In genomic region chr17:25555159-25555558, GRCm38 (mm10) we compare ENCODE assay signal across 14 mouse cellular contexts. TPM values are rescaled to one million over a fixed set of nuclear protein-coding genes. Genes with fewer than 3 reads are reported as not detected.
DNase-seq lines count a peak whose midpoint lies in the region; ATAC-seq and TF ChIP-seq lines count a peak whose summit lies in the region.
"Had no signal": no experiment of that assay in that cellular context is flagged by ENCODE, and none has a peak within 500 bp of the region (broad histone marks: within the 10 kb centered on the region; RNA-seq: fewer than 3 reads in every experiment).

No protein-coding gene starts in this region.

- no peak overlapping the region for H3K9ac ChIP-seq in forebrain, embryonic 11.5 days (ENCODE audit: low read length)
- H3K9ac ChIP-seq in embryonic facial prominence, embryonic 13.5 days, result no peak overlapping the region
- no peak overlapping the region for H3K9ac ChIP-seq in hindbrain, postnatal 0 days (replicated peaks; ENCODE audit: low read length)
- H3K9ac ChIP-seq in liver, embryonic 12.5 days, result no peak overlapping the region
- H3K9ac ChIP-seq in liver, postnatal 0 days (replicated peaks), result no peak overlapping the region

- H3K9me3 ChIP-seq in forebrain, embryonic 10.5 days, result no peaks in the 10 kb centered on the region
- no peaks in the 10 kb centered on the region for H3K9me3 ChIP-seq in forebrain, embryonic 11.5 days (ENCODE audit: control insufficient read depth, low read length)
- H3K9me3 ChIP-seq in embryonic facial prominence, embryonic 13.5 days, result no peaks in the 10 kb centered on the region
- no peaks in the 10 kb centered on the region for H3K9me3 ChIP-seq in hindbrain, postnatal 0 days (ENCODE audit: low read length)
- no peaks in the 10 kb centered on the region for H3K9me3 ChIP-seq in liver, embryonic 12.5 days (replicated peaks)
- no peaks in the 10 kb centered on the region for H3K9me3 ChIP-seq in liver, postnatal 0 days (ENCODE audit: low read length)

- H3K4me1 ChIP-seq in forebrain, embryonic 10.5 days, result peaks cover 38% of the 10 kb centered on the region
- peaks cover 21% of the 10 kb centered on the region for H3K4me1 ChIP-seq in forebrain, embryonic 11.5 days (replicated peaks; ENCODE audit: control insufficient read depth, insufficient read depth, low read length)
- peaks cover 26% of the 10 kb centered on the region for H3K4me1 ChIP-seq in embryonic facial prominence, embryonic 13.5 days
- H3K4me1 ChIP-seq in hindbrain, postnatal 0 days (ENCODE audit: insufficient read depth, low read length), result peaks cover 16% of the 10 kb centered on the region
- H3K4me1 ChIP-seq in liver, embryonic 12.5 days, result 0 out of 2 replicates have a peak, but pooled peaks cover 4% of the 10 kb centered on the region
- no peaks in the 10 kb centered on the region for H3K4me1 ChIP-seq in liver, postnatal 0 days (ENCODE audit: insufficient read depth)

- H3K27me3 ChIP-seq in forebrain, embryonic 10.5 days (ENCODE audit: poor library complexity, severe bottlenecking), result peaks cover 65% of the 10 kb centered on the region
- H3K27me3 ChIP-seq in forebrain, embryonic 11.5 days (ENCODE audit: control insufficient read depth, insufficient read depth, low read length), result no peaks in the 10 kb centered on the region; the same call in 1 of the 2 replicates
- H3K27me3 ChIP-seq in embryonic facial prominence, embryonic 13.5 days, result peaks cover 4% of the 10 kb centered on the region; the same call in 1 of the 2 replicates
- no peaks in the 10 kb centered on the region for H3K27me3 ChIP-seq in hindbrain, postnatal 0 days (ENCODE audit: insufficient read depth, low read length)
- H3K27me3 ChIP-seq in liver, embryonic 12.5 days (replicated peaks), result peaks cover 66% of the 10 kb centered on the region
- peaks cover 23% of the 10 kb centered on the region for H3K27me3 ChIP-seq in liver, postnatal 0 days (ENCODE audit: insufficient read depth, low read length)

- no peak overlapping the region for H3K4me2 ChIP-seq in forebrain, embryonic 11.5 days (ENCODE audit: low read depth, low read length, severe bottlenecking)
- no peak overlapping the region for H3K4me2 ChIP-seq in embryonic facial prominence, embryonic 13.5 days
- H3K4me2 ChIP-seq in hindbrain, postnatal 0 days (ENCODE audit: low read depth, low read length), result no peak overlapping the region
- no peak overlapping the region for H3K4me2 ChIP-seq in liver, embryonic 12.5 days
- H3K4me2 ChIP-seq in liver, postnatal 0 days (ENCODE audit: low read depth, low read length), result no peak overlapping the region

- no peak overlapping the region for H3K4me3 ChIP-seq in forebrain, embryonic 10.5 days
- H3K4me3 ChIP-seq in forebrain, embryonic 11.5 days (ENCODE audit: low read depth, low read length), result no peak overlapping the region
- no peak overlapping the region for H3K4me3 ChIP-seq in embryonic facial prominence, embryonic 13.5 days
- no peak overlapping the region for H3K4me3 ChIP-seq in hindbrain, postnatal 0 days (ENCODE audit: low read length)
- H3K4me3 ChIP-seq in liver, embryonic 12.5 days, result no peak overlapping the region
- no peak overlapping the region for H3K4me3 ChIP-seq in liver, postnatal 0 days (ENCODE audit: low read depth, low read length)
- H3K4me3 ChIP-seq: erythroblast, embryonic 14.5 days had no signal

- peak overlapping the region; percentile 83; the same call in 1 of the 2 replicates for H3K27ac ChIP-seq in forebrain, embryonic 10.5 days
- no peak overlapping the region for H3K27ac ChIP-seq in forebrain, embryonic 11.5 days (ENCODE audit: low read depth, low read length)
- H3K27ac ChIP-seq in embryonic facial prominence, embryonic 13.5 days, result peak overlapping the region; percentile 57; the same call in 1 of the 2 replicates
- peak overlapping the region; percentile 79; the same call in 1 of the 2 replicates for H3K27ac ChIP-seq in hindbrain, postnatal 0 days
- H3K27ac ChIP-seq in liver, embryonic 12.5 days, result no peak overlapping the region
- H3K27ac ChIP-seq in liver, postnatal 0 days (ENCODE audit: low read depth), result no peak overlapping the region

- TF ChIP-seq CTCF in hindbrain, postnatal 0 days (IDR thresholded peaks at IDR 0.05; ENCODE audit: low read depth), result no peak
- no peak for TF ChIP-seq CTCF in liver, postnatal 0 days (IDR thresholded peaks at IDR 0.05; ENCODE audit: low read depth)

- no peak for TF ChIP-seq EP300 in liver, postnatal 0 days (IDR thresholded peaks at IDR 0.05; ENCODE audit: low read depth)

- no peaks in the 10 kb centered on the region for H3K36me3 ChIP-seq in forebrain, embryonic 10.5 days (replicated peaks)
- H3K36me3 ChIP-seq in forebrain, embryonic 11.5 days (ENCODE audit: control insufficient read depth, insufficient read depth, low read length), result no peaks in the 10 kb centered on the region
- no peaks in the 10 kb centered on the region for H3K36me3 ChIP-seq in embryonic facial prominence, embryonic 13.5 days
- H3K36me3 ChIP-seq in hindbrain, postnatal 0 days (ENCODE audit: insufficient read depth, low read length), result no peaks in the 10 kb centered on the region
- H3K36me3 ChIP-seq in liver, embryonic 12.5 days, result no peaks in the 10 kb centered on the region
- no peaks in the 10 kb centered on the region for H3K36me3 ChIP-seq in liver, postnatal 0 days (replicated peaks; ENCODE audit: insufficient read depth, low read length)

- DNase-seq in forebrain, embryonic 10.5 days (ENCODE audit: extremely low spot score, low spot score), result no peak
- no peak for DNase-seq in forebrain, embryonic 11.5 days (ENCODE audit: low spot score)
- peak; percentile 73 for DNase-seq in 3T3-L1 (ENCODE audit: low read depth, low spot score)
- no peak for DNase-seq in hindbrain, postnatal 0 days (ENCODE audit: low spot score)
- DNase-seq in spleen, postnatal 14 days (ENCODE audit: low spot score in 2 of 2), result no peak
- no peak for DNase-seq in liver, postnatal 0 days
- DNase-seq: kidney, adult 2 months; thymus, postnatal 4 days had no signal

- ATAC-seq in forebrain, embryonic 11.5 days (replicated peaks; ENCODE audit: low FRiP score), result no peak
- ATAC-seq in embryonic facial prominence, embryonic 13.5 days (ENCODE audit: insufficient number of reproducible peaks, insufficient read depth, low FRiP score, low TSS enrichment, low read depth), result no peak
- no peak for ATAC-seq in hindbrain, postnatal 0 days
- ATAC-seq in liver, embryonic 12.5 days, result no peak
- no peak for ATAC-seq in liver, postnatal 0 days

- WGBS in forebrain, embryonic 10.5 days, result 49% methylated on average over 3 of the region's 3 CpGs
- 60% methylated on average over 3 of the region's 3 CpGs for WGBS in forebrain, embryonic 11.5 days
- 12% methylated on average over 3 of the region's 3 CpGs for WGBS in embryonic facial prominence, embryonic 13.5 days
- WGBS in hindbrain, postnatal 0 days, result 64% methylated on average over 3 of the region's 3 CpGs
- 14% methylated on average over 3 of the region's 3 CpGs for WGBS in liver, embryonic 12.5 days (ENCODE audit: insufficient replicate concordance)
- WGBS in liver, postnatal 0 days (ENCODE audit: insufficient replicate concordance), result 19% methylated on average over 3 of the region's 3 CpGs

RNA-seq across cellular contexts. Expression of gene Sox8, which starts 15.3 kb away (rescaled TPM):
- polyA plus RNA-seq in forebrain, embryonic 10.5 days (2016; fragmentation: Nextera tagmentation; extraction: Ambion mirVana), result 10.9 and 12.1 TPM in 2 replicates
- 7.3 and 7.5 TPM in 2 replicates for polyA plus RNA-seq in forebrain, embryonic 11.5 days (2014; fragmentation: Nextera tagmentation; extraction: Ambion mirVana)
- 9.1 and 11.1 TPM in 2 replicates for polyA plus RNA-seq in embryonic facial prominence, embryonic 13.5 days (2015; fragmentation: Nextera tagmentation; extraction: Ambion mirVana)
- 52.1 and 54.5 TPM in 2 replicates for total RNA-seq in hindbrain, postnatal 0 days (2014; rRNA removed)
- 28.9 and 31.5 TPM in 2 replicates for polyA plus RNA-seq in hindbrain, postnatal 0 days (2015; fragmentation: Nextera tagmentation; extraction: Ambion mirVana)
- polyA plus RNA-seq in liver, embryonic 12.5 days (2016; fragmentation: Nextera tagmentation; extraction: Ambion mirVana), result 0.52 and 0.65 TPM in 2 replicates
- polyA plus RNA-seq in liver, postnatal 0 days (2015; fragmentation: Nextera tagmentation; extraction: Ambion mirVana), result 0.08 TPM in 1 of 2 replicates, not detected in the other
- polyA plus RNA-seq: erythroblast, embryonic 14.5 days had no signal

RNA-seq across cellular contexts. Expression of gene Lmf1, which starts 23.7 kb away (rescaled TPM):
- 22.0 and 24.0 TPM in 2 replicates for polyA plus RNA-seq in forebrain, embryonic 10.5 days (2016; fragmentation: Nextera tagmentation; extraction: Ambion mirVana)
- polyA plus RNA-seq in forebrain, embryonic 11.5 days (2014; fragmentation: Nextera tagmentation; extraction: Ambion mirVana), result 18.3 and 20.7 TPM in 2 replicates
- polyA plus RNA-seq in embryonic facial prominence, embryonic 13.5 days (2015; fragmentation: Nextera tagmentation; extraction: Ambion mirVana), result 28.7 and 33.8 TPM in 2 replicates
- 38.1 and 45.1 TPM in 2 replicates for total RNA-seq in hindbrain, postnatal 0 days (2014; rRNA removed)
- 21.4 and 22.4 TPM in 2 replicates for polyA plus RNA-seq in hindbrain, postnatal 0 days (2015; fragmentation: Nextera tagmentation; extraction: Ambion mirVana)
- 14.4 and 15.0 TPM in 2 replicates for polyA plus RNA-seq in liver, embryonic 12.5 days (2016; fragmentation: Nextera tagmentation; extraction: Ambion mirVana)
- polyA plus RNA-seq in liver, postnatal 0 days (2015; fragmentation: Nextera tagmentation; extraction: Ambion mirVana), result 11.9 and 12.5 TPM in 2 replicates

RNA-seq across cellular contexts. Expression of gene Sstr5, which starts 58.1 kb away (rescaled TPM):
- polyA plus RNA-seq in forebrain, embryonic 10.5 days (2016; fragmentation: Nextera tagmentation; extraction: Ambion mirVana), result 0.10 TPM in 1 of 2 replicates, not detected in the other
- polyA plus RNA-seq in forebrain, embryonic 11.5 days (2014; fragmentation: Nextera tagmentation; extraction: Ambion mirVana), result 0.24 TPM in 1 of 2 replicates, not detected in the other
- 0.36 and 0.65 TPM in 2 replicates for polyA plus RNA-seq in embryonic facial prominence, embryonic 13.5 days (2015; fragmentation: Nextera tagmentation; extraction: Ambion mirVana)
- 2.3 and 2.5 TPM in 2 replicates for total RNA-seq in hindbrain, postnatal 0 days (2014; rRNA removed)
- 0.84 and 1.2 TPM in 2 replicates for polyA plus RNA-seq in hindbrain, postnatal 0 days (2015; fragmentation: Nextera tagmentation; extraction: Ambion mirVana)
- 0.10 TPM in 1 of 2 replicates, not detected in the other for polyA plus RNA-seq in liver, embryonic 12.5 days (2016; fragmentation: Nextera tagmentation; extraction: Ambion mirVana)
- polyA plus RNA-seq in liver, postnatal 0 days (2015; fragmentation: Nextera tagmentation; extraction: Ambion mirVana), result not detected in 2 replicates
- total RNA-seq: heart, adult 8-10 months had no signal
- polyA plus RNA-seq: erythroblast, embryonic 14.5 days; kidney, adult 2 months; liver, embryonic 16.5 days; midbrain, embryonic 11.5 days had no signal

Comparison
In these comparisons a context has a peak if more than half of its experiments do, and no peak if none do; other contexts are left out.
1. H3K27ac ChIP-seq: peak in forebrain, embryonic 10.5 days (single experiment), embryonic facial prominence, embryonic 13.5 days (single experiment) and hindbrain, postnatal 0 days (single experiment); none in forebrain, embryonic 11.5 days (single experiment), liver, embryonic 12.5 days (single experiment) and liver, postnatal 0 days (single experiment).